ENCODE assay signal across 16 mouse cellular contexts in genomic region chr4:87930356-87931245, GRCm38 (mm10).
DNase-seq lines count a peak whose midpoint lies in the region; ATAC-seq and TF ChIP-seq lines count a peak whose summit lies in the region.
"Had no signal": no experiment of that assay in that cellular context is flagged by ENCODE, and none has a peak within 500 bp of the region (broad histone marks: within the 10 kb centered on the region; RNA-seq: fewer than 3 reads in every experiment).

No protein-coding gene starts in this region.

- 0 out of 2 replicates have a peak, but pooled peaks cover 3% of the 10 kb centered on the region for H3K9me3 ChIP-seq in intestine, embryonic 16.5 days (ENCODE audit: control insufficient read depth, low read length)
- H3K9me3 ChIP-seq in intestine, postnatal 0 days (ENCODE audit: control insufficient read depth) = no peaks in the 10 kb centered on the region
- H3K9me3 ChIP-seq in G1E (replicated peaks) = no peaks in the 10 kb centered on the region
- no peaks in the 10 kb centered on the region for H3K9me3 ChIP-seq in liver, embryonic 13.5 days (replicated peaks)
- H3K9me3 ChIP-seq: embryonic facial prominence, embryonic 13.5 days; forebrain, embryonic 13.5 days; hindbrain, embryonic 13.5 days; midbrain, embryonic 12.5 days had no signal

- TF ChIP-seq CTCF in intestine, postnatal 0 days (IDR thresholded peaks at IDR 0.05; ENCODE audit: low read depth) = no peak
- TF ChIP-seq CTCF in G1E (IDR thresholded peaks at IDR 0.05; ENCODE audit: low read depth, low read length) = no peak

- H3K4me1 ChIP-seq in intestine, embryonic 16.5 days (ENCODE audit: control insufficient read depth, insufficient read depth, low read length) = peaks cover 7% of the 10 kb centered on the region
- 0 out of 2 replicates have a peak, but pooled peaks cover 4% of the 10 kb centered on the region for H3K4me1 ChIP-seq in intestine, postnatal 0 days (replicated peaks; ENCODE audit: control insufficient read depth, insufficient read depth, low read length)
- H3K4me1 ChIP-seq in G1E (ENCODE audit: insufficient read depth, low read depth, low read length) = peaks cover 34% of the 10 kb centered on the region
- peaks cover 45% of the 10 kb centered on the region for H3K4me1 ChIP-seq in liver, embryonic 13.5 days (replicated peaks)

- no peaks in the 10 kb centered on the region for H3K27me3 ChIP-seq in intestine, embryonic 16.5 days (replicated peaks; ENCODE audit: control insufficient read depth, insufficient read depth, low read length)
- H3K27me3 ChIP-seq in intestine, postnatal 0 days (replicated peaks; ENCODE audit: control insufficient read depth, insufficient read depth, low read length) = no peaks in the 10 kb centered on the region
- H3K27me3 ChIP-seq in G1E (ENCODE audit: insufficient read depth, low read length) = no peaks in the 10 kb centered on the region
- H3K27me3 ChIP-seq in liver, embryonic 13.5 days = no peaks in the 10 kb centered on the region
- H3K27me3 ChIP-seq: embryonic facial prominence, embryonic 13.5 days; forebrain, embryonic 13.5 days; hindbrain, embryonic 13.5 days; midbrain, embryonic 12.5 days had no signal

- no peak overlapping the region for H3K9ac ChIP-seq in intestine, embryonic 16.5 days (ENCODE audit: low read depth, low read length)
- no peak overlapping the region for H3K9ac ChIP-seq in intestine, postnatal 0 days (ENCODE audit: low read depth, low read length)
- peak overlapping the region; percentile 30 for H3K9ac ChIP-seq in liver, embryonic 13.5 days
- H3K9ac ChIP-seq: embryonic facial prominence, embryonic 13.5 days; forebrain, embryonic 13.5 days; hindbrain, embryonic 13.5 days; midbrain, embryonic 12.5 days had no signal

- no peak overlapping the region for H3K27ac ChIP-seq in intestine, embryonic 16.5 days (ENCODE audit: low read length)
- no peak overlapping the region for H3K27ac ChIP-seq in intestine, postnatal 0 days (ENCODE audit: low read depth, low read length)
- peak overlapping the region; percentile 78 for H3K27ac ChIP-seq in liver, embryonic 13.5 days
- H3K27ac ChIP-seq: embryonic facial prominence, embryonic 13.5 days; hindbrain, embryonic 13.5 days; left cerebral cortex, adult 2 months; midbrain, embryonic 12.5 days had no signal

- ATAC-seq in intestine, embryonic 16.5 days = peak; percentile 68
- no peak for ATAC-seq in intestine, postnatal 0 days
- ATAC-seq in G1E (ENCODE audit: extremely low read depth, insufficient number of reproducible peaks, low FRiP score, poor library complexity, severe bottlenecking) = peak; percentile 95
- peak; percentile 93 for ATAC-seq in liver, embryonic 13.5 days (ENCODE audit: low read depth)
- no peak for ATAC-seq in activated CD4-positive, CD25-positive, alpha-beta regulatory T cell, adult 4 months
- no peak for ATAC-seq in frontal cortex, adult (ENCODE audit: low TSS enrichment)
- ATAC-seq: forebrain, embryonic 13.5 days had no signal

- peak; percentile 36 for DNase-seq in G1E (ENCODE audit: low spot score)
- peak; percentile 78 for DNase-seq in c-Kit-positive CD71-positive TER-119-positive erythroid progenitor cells, embryonic 14.5 days (ENCODE audit: low spot score)
- peak; percentile 63 for DNase-seq in liver, embryonic 13.5 days
- no peak for DNase-seq in cerebellum, postnatal 14 days
- DNase-seq: cerebellum, adult 9-10 months; kidney, adult 18-20 months; right cerebral cortex, postnatal 14 days had no signal

- H3K36me3 ChIP-seq in intestine, embryonic 16.5 days (ENCODE audit: control insufficient read depth, insufficient read depth, low read length) = no peaks in the 10 kb centered on the region
- H3K36me3 ChIP-seq in intestine, postnatal 0 days (ENCODE audit: control insufficient read depth, insufficient read depth) = no peaks in the 10 kb centered on the region
- H3K36me3 ChIP-seq in G1E (replicated peaks) = peaks cover 8% of the 10 kb centered on the region
- no peaks in the 10 kb centered on the region for H3K36me3 ChIP-seq in liver, embryonic 13.5 days
- H3K36me3 ChIP-seq: hindbrain, embryonic 13.5 days; midbrain, embryonic 12.5 days had no signal

- H3K4me3 ChIP-seq in intestine, embryonic 16.5 days (ENCODE audit: low read length) = no peak overlapping the region
- H3K4me3 ChIP-seq in intestine, postnatal 0 days (ENCODE audit: low read depth, low read length) = no peak overlapping the region
- H3K4me3 ChIP-seq in G1E (ENCODE audit: low read depth, low read length) = peak overlapping the region; percentile 8; the same call in 1 of the 2 replicates
- no peak overlapping the region for H3K4me3 ChIP-seq in liver, embryonic 13.5 days (replicated peaks)
- H3K4me3 ChIP-seq: embryonic facial prominence, embryonic 13.5 days; forebrain, embryonic 13.5 days; hindbrain, embryonic 13.5 days; left cerebral cortex, adult 2 months; midbrain, embryonic 12.5 days had no signal

- no peak overlapping the region for H3K4me2 ChIP-seq in intestine, embryonic 16.5 days (ENCODE audit: low read depth, low read length)
- H3K4me2 ChIP-seq in intestine, postnatal 0 days (replicated peaks; ENCODE audit: low read depth) = no peak overlapping the region
- peak overlapping the region; percentile 37 for H3K4me2 ChIP-seq in liver, embryonic 13.5 days
- H3K4me2 ChIP-seq: embryonic facial prominence, embryonic 13.5 days; forebrain, embryonic 13.5 days; hindbrain, embryonic 13.5 days; midbrain, embryonic 12.5 days had no signal

- WGBS in intestine, embryonic 16.5 days = 87% methylated on average over 8 of the region's 8 CpGs
- 90% methylated on average over 8 of the region's 8 CpGs for WGBS in intestine, postnatal 0 days
- WGBS in liver, embryonic 13.5 days (ENCODE audit: insufficient replicate concordance) = 39% methylated on average over 8 of the region's 8 CpGs

Comparison
In these comparisons a context has a peak if more than half of its experiments do, and no peak if none do; other contexts are left out.
1. ATAC-seq: peak in intestine, embryonic 16.5 days (single experiment), G1E (single experiment) and liver, embryonic 13.5 days (single experiment); none in intestine, postnatal 0 days (single experiment), activated CD4-positive, CD25-positive, alpha-beta regulatory T cell, adult 4 months (single experiment) and frontal cortex, adult (single experiment).
2. DNase-seq: peak in G1E (single experiment), c-Kit-positive CD71-positive TER-119-positive erythroid progenitor cells, embryonic 14.5 days (single experiment) and liver, embryonic 13.5 days (single experiment); none in cerebellum, postnatal 14 days (0 of 2).